Mouse (Mus musculus): Measurements from ENCODE around the gene Hmgn1. TPM values are rescaled to one million over a fixed set of nuclear protein-coding genes. Genes with fewer than 3 reads are reported as not detected.

Gene Hmgn1
- polyA plus RNA-seq, 1 experiment from 2014 or later: 109 TPM

GRCm38 (mm10) chr16:96083179-96083646, 44.3 kb downstream of the Hmgn1 start:
- Histone ChIP-seq H3K4me3 (ENCODE audit: low read depth, low read length) (peak overlapping the region; percentile 81), H3K4me1 (ENCODE audit: insufficient read depth) (peaks cover 16% of the 10 kb centered on the region), H3K27ac (ENCODE audit: low read depth) (peak overlapping the region; percentile 96), H3K27me3 (ENCODE audit: insufficient read depth, low read length) (0 out of 2 replicates have a peak, but pooled peaks cover 3% of the 10 kb centered on the region), H3K9ac (replicated peaks) (peak overlapping the region; percentile 68), H3K36me3 (replicated peaks; ENCODE audit: insufficient read depth, low read length) (0 out of 2 replicates have a peak, but pooled peaks cover 10% of the 10 kb centered on the region), H3K4me2 (ENCODE audit: low read depth, low read length) (peak overlapping the region; percentile 89), H3K9me3 (ENCODE audit: low read length) (no peaks in the 10 kb centered on the region)
- WGBS (ENCODE audit: insufficient replicate concordance): 14% methylated on average over 20 of the region's 20 CpGs
- DNase-seq: peak; percentile 50
- ATAC-seq: peak; percentile 16
- TF ChIP-seq EP300 (IDR thresholded peaks at IDR 0.05; ENCODE audit: low read depth) (no peak; the same call in 1 of the 2 replicates), CTCF (IDR thresholded peaks at IDR 0.05; ENCODE audit: low read depth) (no peak)

GRCm38 (mm10) chr16:96082301-96083178, 45.0 kb downstream of the Hmgn1 start, which contains the start of gene Brwd1:
Brwd1 (minus strand) TSS chr16:96082526.
- no peak for TF ChIP-seq EP300 (IDR thresholded peaks at IDR 0.05; ENCODE audit: low read depth)
- TF ChIP-seq CTCF (IDR thresholded peaks at IDR 0.05; ENCODE audit: low read depth): no peak
- Histone ChIP-seq H3K4me3 (ENCODE audit: low read depth, low read length) (peak within 1 kb of the TSS; percentile 81), H3K36me3 (replicated peaks; ENCODE audit: insufficient read depth, low read length) (0 out of 2 replicates have a peak, but pooled peaks cover 12% of the 10 kb centered on the region), H3K27ac (ENCODE audit: low read depth) (peak within 1 kb of the TSS; percentile 96), H3K9ac (replicated peaks) (peak within 1 kb of the TSS; percentile 86), H3K27me3 (ENCODE audit: insufficient read depth, low read length) (0 out of 2 replicates have a peak, but pooled peaks cover 3% of the 10 kb centered on the region), H3K4me2 (ENCODE audit: low read depth, low read length) (peak within 1 kb of the TSS; percentile 89), H3K4me1 (ENCODE audit: insufficient read depth) (peaks cover 16% of the 10 kb centered on the region), H3K9me3 (ENCODE audit: low read length) (no peaks in the 10 kb centered on the region)
- DNase-seq (peak; percentile 88), ATAC-seq (peak; percentile 78)
- under 1% methylated on average over 45 of the region's 107 CpGs for WGBS (ENCODE audit: insufficient replicate concordance)

- Histone ChIP-seq H3K27me3 (ENCODE audit: insufficient read depth, low read length) (0 out of 2 replicates have a peak, but pooled peaks cover 3% of the 10 kb centered on the region), H3K27ac (ENCODE audit: low read depth) (peak overlapping the region; percentile 96), H3K4me1 (ENCODE audit: insufficient read depth) (peaks cover 16% of the 10 kb centered on the region), H3K9ac (replicated peaks) (peak overlapping the region; percentile 86), H3K4me2 (ENCODE audit: low read depth, low read length) (peak overlapping the region; percentile 89), H3K9me3 (ENCODE audit: low read length) (no peaks in the 10 kb centered on the region), H3K36me3 (replicated peaks; ENCODE audit: insufficient read depth, low read length) (peaks cover 15% of the 10 kb centered on the region; the same call in 1 of the 2 replicates), H3K4me3 (ENCODE audit: low read depth, low read length) (peak overlapping the region; percentile 81)
- WGBS (ENCODE audit: insufficient replicate concordance): 1% methylated on average over 16 of the region's 68 CpGs
- TF ChIP-seq CTCF (IDR thresholded peaks at IDR 0.05; ENCODE audit: low read depth) (no peak), EP300 (IDR thresholded peaks at IDR 0.05; ENCODE audit: low read depth) (no peak)
- peak; percentile 42 for ATAC-seq
- peak; percentile 65 for DNase-seq
Observed at GRCm38 (mm10) chr16:96081742-96082241, 45.7 kb downstream of the Hmgn1 start.

- Histone ChIP-seq H3K4me1 (ENCODE audit: insufficient read depth) (peaks cover 16% of the 10 kb centered on the region), H3K9ac (replicated peaks) (peak overlapping the region; percentile 86), H3K36me3 (replicated peaks; ENCODE audit: insufficient read depth, low read length) (peaks cover 15% of the 10 kb centered on the region; the same call in 1 of the 2 replicates), H3K4me3 (ENCODE audit: low read depth, low read length) (peak overlapping the region; percentile 81), H3K27me3 (ENCODE audit: insufficient read depth, low read length) (0 out of 2 replicates have a peak, but pooled peaks cover 3% of the 10 kb centered on the region), H3K9me3 (ENCODE audit: low read length) (no peaks in the 10 kb centered on the region), H3K4me2 (ENCODE audit: low read depth, low read length) (peak overlapping the region; percentile 89), H3K27ac (ENCODE audit: low read depth) (peak overlapping the region; percentile 96)
- ATAC-seq (peak; percentile 66), DNase-seq (peak; percentile 90)
- TF ChIP-seq EP300 (IDR thresholded peaks at IDR 0.05; ENCODE audit: low read depth): no peak
- TF ChIP-seq CTCF (IDR thresholded peaks at IDR 0.05; ENCODE audit: low read depth): no peak
- under 1% methylated on average over 17 of the region's 28 CpGs for WGBS (ENCODE audit: insufficient replicate concordance)
Observed at GRCm38 (mm10) chr16:96081331-96081730, 46.2 kb downstream of the Hmgn1 start.

- no peak for TF ChIP-seq CTCF (IDR thresholded peaks at IDR 0.05; ENCODE audit: low read depth)
- no peak for TF ChIP-seq EP300 (IDR thresholded peaks at IDR 0.05; ENCODE audit: low read depth)
- Histone ChIP-seq H3K27ac (ENCODE audit: low read depth) (no peak overlapping the region), H3K4me3 (ENCODE audit: low read depth, low read length) (no peak overlapping the region)
Observed at GRCm38 (mm10) chr16:96080524-96080923, 47.0 kb downstream of the Hmgn1 start.

More at GRCm38 (mm10) chr16:96080524-96080923, 47.0 kb downstream of the Hmgn1 start:
- Histone ChIP-seq H3K27me3 (ENCODE audit: insufficient read depth, low read length) (0 out of 2 replicates have a peak, but pooled peaks cover 3% of the 10 kb centered on the region), H3K9me3 (ENCODE audit: low read length) (no peaks in the 10 kb centered on the region), H3K4me1 (ENCODE audit: insufficient read depth) (peaks cover 16% of the 10 kb centered on the region), H3K9ac (replicated peaks) (no peak overlapping the region), H3K36me3 (replicated peaks; ENCODE audit: insufficient read depth, low read length) (peaks cover 15% of the 10 kb centered on the region; the same call in 1 of the 2 replicates), H3K4me2 (ENCODE audit: low read depth, low read length) (peak overlapping the region; percentile 89; the same call in 1 of the 2 replicates)
- WGBS (ENCODE audit: insufficient replicate concordance): 78% methylated on average over 7 of the region's 7 CpGs
- ATAC-seq: no peak
- DNase-seq: no peak

Other genes starting within 250 kb of the Hmgn1 start
- 44.1 and 44.9 TPM in 2 replicates for gene Psmg1, start 136.8 kb downstream of the Hmgn1 start, polyA plus RNA-seq (2015; fragmentation: Nextera tagmentation; extraction: Ambion mirVana)
- 12.3 and 12.8 TPM in 2 replicates for gene Brwd1, start 45.2 kb downstream of the Hmgn1 start, polyA plus RNA-seq (2015; fragmentation: Nextera tagmentation; extraction: Ambion mirVana)
- gene Wrb, start 17.7 kb upstream of the Hmgn1 start, polyA plus RNA-seq (2015; fragmentation: Nextera tagmentation; extraction: Ambion mirVana): 5.5 and 6.1 TPM in 2 replicates
- 0.06 and 0.07 TPM in 2 replicates for gene Lca5l, start 64.5 kb upstream of the Hmgn1 start, polyA plus RNA-seq (2015; fragmentation: Nextera tagmentation; extraction: Ambion mirVana)
- 1.9 TPM in 1 of 2 replicates, not detected in the other for gene Sh3bgr, start 72.7 kb upstream of the Hmgn1 start, polyA plus RNA-seq (2015; fragmentation: Nextera tagmentation; extraction: Ambion mirVana)
- 0.02 TPM in 1 of 2 replicates, not detected in the other for gene B3galt5, start 108.1 kb upstream of the Hmgn1 start, polyA plus RNA-seq (2015; fragmentation: Nextera tagmentation; extraction: Ambion mirVana)

Data from liver, postnatal 0 days (tissue).